Mouse (Mus musculus) thymus, postnatal 0 days (tissue): Measurements from ENCODE around the gene Lysmd4. TPM values are rescaled to one million over a fixed set of nuclear protein-coding genes. Genes with fewer than 3 reads are reported as not detected.
A peak's percentile ranks its signal among the peaks of the same experiment; 100 is the strongest.

Experiments used
- DNase-seq: peaks from one replicate; pipeline ENCODE4 v3.0.0-alpha.2; 2015; ENCODE audit warnings: low spot score
- polyA plus RNA-seq: library from polyadenylated mRNA; unstranded; fragments of >200 nt; fragmentation: Nextera tagmentation; extraction: Ambion mirVana; gene quantifications from 2 replicates; pipeline ENCODE4 v1.2.1, GENCODE M21; 2015

Lysmd4 gene
- 5.7 and 6.1 TPM in 2 replicates for polyA plus RNA-seq

DNA sequence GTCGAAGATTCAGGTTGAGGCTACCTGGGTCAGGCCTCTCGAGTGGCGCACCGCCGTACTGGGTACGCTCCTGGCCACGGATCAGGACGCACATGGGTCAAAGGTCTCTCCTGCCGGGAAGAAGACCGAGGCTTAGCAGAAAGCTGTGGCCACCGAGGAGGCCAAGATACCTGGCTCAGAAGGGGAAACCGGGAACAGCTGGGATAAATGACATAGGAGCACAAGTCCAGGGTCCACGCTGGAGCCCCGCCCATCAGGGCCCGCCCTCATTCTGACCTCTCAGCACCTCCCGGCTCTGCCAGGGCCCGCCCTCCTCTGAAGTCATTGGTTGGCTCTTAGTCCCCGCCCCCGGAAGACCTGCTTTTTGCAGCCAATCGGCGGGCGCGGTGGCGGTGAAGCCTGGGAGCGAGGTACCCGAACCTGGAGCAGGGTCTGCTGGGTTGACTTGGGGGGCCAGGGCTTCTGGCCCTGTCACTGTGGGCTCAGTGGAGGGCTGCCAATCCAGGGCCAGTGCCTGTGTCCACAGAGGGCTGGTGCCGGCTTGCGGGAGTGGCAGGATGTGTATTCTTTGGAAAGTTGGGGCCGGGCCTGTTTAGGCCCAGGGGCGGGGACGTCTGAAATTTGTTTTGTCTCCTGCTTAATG lies at the start of gene Lysmd4:
TSS of gene Lysmd4 (plus strand) at position 325 of the 643 bp plus-strand sequence.
- peak; percentile 93 for DNase-seq

DNA sequence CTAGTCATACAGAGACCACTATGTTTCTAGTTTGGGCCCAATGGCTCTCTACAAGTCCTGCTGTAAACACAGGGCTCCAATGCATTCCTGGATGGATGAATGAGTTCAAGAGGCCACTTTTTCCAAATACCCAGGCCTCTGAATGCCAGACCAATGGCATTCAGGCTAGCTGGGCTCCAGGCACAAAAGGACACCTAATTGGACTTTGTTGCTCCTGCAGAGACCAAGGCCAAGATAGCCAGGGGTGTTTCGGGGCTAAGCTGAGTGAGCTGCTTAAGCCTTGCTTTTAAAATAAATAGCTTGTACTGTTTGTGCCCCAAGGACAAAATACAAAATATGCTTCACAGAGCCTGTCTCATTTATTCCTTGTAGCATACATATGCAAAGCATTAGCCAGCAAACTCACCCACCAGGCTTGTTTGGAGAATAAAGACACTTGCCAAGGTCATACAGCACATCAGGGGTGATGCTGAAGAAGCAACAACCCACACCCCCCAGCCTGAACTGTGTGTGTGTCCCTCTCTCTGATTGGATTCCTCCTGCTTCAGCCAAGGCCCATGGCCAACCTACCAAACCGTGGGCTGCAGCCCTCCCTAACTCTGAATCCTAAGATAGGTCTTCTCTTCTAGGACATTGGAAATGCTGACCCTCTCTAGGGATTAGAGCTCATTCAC lies 48.7 kb upstream of the Lysmd4 start:
- no peak for DNase-seq

DNA sequence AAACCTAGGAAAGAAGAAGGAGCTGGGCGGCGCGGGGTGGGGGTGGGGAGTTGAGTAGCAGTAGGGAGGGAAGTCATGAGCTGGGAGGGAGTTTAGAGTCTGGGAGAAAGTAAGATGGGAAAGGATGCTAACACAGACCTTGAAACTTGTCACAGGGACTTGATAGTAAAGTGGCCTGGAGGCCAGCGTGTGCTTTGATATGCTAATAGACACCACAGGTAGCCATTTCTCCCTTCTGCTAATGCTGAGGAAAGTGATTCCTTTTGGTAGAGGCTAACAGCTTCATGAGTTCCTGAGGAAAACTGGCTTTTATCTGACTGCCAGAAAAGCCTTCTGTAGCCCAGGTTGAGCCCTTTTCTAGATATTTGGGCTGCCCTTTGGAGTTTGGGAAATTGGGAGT lies 38.6 kb upstream of the Lysmd4 start:
- DNase-seq, result no peak

DNA sequence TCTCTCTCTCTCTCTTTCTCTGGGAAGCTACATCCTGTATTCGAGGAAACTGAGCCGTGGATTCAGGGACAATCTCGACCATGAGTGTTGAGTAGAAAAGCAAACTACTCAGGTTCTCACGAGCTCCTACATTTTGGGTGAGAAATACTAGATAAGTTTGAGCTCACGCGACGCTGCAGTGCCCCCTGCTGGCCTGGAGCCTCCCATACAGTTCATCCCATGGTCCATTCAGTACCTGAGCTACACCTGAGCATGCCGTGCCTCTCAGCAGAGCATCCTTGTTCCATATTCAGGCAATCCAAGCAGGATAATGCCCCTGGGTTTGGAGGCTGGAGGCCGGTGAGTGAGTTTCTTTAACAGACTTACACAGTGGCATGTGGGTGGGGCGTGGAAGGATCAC lies 22.9 kb upstream of the Lysmd4 start:
- DNase-seq, result peak; percentile 72

DNA sequence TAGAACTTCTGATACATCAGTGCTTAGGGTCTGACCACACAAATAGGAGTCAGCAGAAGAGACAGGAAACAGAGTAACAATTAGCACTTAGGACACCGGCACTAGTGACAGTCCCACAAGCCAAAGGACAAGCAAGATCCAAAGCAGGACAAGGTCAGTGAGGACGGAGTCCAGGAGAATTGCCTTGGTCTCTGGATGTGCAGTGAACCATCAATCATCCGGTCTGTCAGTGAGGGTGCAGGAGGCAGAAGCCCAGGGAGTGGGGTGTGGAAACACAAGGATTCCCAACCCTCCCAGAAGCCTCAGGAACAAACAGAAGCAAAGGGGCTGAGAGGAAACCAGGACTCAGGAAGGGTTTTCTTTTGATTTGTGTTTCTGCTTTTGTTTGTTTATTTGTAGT lies 18.7 kb upstream of the Lysmd4 start:
- DNase-seq, result no peak

DNA sequence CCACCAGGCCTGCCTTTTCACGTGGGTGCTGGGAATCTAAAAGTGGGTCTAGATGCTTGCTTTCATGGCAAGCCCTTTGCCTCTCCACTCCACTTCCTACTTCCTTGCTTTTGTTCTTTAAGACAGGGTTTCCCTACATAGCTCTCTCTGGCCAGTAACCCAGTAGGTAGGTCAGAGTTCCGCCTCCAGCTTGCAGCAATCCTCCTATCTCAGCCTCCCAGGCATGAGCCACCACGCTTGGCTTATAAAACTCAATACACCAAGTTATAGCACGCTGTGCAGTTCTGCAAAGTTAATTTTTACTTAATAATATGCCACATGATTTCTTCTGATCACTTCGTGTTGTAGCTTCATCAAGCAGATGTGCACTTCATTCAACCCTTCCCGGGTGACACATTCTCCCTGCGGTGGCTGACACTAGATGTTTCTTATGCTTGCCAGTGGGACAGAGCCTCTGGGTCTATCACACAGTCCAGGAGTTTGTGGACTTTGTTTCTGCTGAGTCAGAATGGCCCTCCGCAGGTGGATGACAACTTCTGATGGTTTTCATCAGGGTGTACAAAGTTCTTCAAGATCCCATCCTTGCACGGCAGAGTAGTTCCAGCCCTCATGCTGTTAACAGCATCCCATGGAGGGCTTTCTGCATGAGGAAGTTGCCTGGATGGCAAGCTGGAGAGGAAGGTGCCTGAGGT lies 16.5 kb upstream of the Lysmd4 start:
- no peak for DNase-seq

DNA sequence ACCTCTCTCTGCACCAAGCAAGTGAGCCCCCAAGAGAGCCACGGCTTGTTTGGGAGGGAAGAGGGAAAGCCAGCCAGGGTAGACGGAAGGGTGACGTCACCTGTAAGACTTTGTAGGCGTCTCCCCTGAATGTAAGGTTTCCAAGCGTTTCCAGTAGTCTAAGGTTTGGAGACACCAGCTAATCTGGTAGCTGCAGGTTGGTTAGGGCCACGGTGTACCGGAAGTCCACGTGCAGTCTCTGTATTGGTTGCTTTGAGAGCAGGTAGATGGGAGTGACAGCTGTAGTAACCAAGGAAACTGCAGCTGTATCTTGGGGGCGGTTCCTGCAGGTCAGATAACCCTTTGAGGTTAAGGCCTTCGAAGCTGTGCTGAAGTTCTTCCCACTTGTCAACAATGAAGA lies 15.8 kb upstream of the Lysmd4 start:
- DNase-seq, result no peak

DNA sequence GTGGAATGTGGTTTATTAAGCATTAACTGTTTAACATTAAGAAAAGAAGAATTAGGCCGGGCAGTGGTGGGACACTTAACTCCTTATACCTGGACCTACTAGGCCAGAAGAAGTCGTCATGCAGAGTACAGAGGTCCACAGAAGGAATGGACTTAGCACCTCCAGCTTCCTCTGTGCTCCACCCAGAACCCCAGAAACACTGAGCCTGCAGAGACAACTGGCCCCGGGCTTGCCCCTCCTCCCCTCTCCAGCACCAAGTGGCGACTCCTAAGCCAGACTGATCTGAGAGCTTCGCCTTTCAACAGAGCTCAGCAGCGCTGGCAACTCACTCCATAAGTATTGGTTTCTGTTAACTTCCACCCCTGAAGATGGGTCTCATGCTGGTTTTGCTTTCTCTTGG lies 14.6 kb upstream of the Lysmd4 start:
- DNase-seq, result no peak

DNA sequence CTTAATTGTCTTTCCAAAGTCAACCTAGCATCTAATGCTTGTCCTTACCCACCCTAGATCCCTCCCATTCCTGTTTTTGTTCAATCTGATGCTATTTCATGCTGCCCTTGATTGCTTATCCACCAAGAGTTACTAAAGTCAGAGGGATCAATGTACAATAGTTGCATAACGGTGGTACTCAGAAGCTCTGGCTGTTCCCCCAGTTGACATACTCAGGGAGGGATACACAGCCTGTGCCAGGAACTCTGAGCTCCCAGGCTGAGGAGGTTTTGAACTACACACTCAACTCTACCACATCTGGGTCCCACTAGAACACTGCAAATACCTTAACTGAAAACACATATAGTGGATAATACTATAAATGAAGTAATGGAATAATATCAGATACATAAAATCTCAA lies 14.0 kb upstream of the Lysmd4 start:
- no peak for DNase-seq

DNA sequence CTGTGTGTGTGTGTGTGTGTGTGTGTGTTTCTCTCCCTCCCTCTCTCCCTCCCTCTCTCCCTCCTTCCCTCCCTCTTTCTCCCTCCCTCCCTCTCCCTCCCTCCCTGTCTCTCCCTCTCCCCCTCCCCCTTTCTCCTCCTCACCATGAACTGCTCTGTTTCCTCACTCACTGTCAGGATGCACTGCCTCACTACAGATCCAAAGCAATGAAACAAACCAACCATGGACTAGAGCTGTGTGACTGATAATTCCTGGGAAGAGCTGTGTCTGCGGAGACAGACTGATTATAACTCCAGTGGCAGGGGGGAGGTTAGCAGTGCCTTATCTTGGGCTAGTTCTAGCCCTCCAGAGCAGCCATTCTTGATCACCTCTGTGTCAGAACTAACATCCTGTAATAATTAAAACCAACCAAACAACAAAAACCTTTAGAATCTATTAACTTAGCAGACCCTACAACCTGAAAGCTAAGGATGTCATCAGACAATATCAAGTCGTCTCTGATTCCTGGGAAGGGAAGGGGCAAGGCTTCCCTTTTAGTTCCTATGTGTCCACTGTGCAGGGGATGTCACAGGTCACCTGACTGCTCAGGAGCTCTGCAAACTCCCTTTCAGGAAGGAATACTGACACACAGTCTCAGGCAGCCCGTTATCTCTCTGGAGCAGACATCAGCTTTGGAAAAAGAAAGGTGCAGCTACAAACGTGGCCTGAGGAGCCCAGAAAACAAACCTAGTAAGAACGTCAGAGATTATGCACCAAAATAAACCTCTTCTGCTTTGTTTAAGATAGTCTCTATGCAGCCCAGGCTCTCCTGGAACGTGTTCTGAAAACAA lies 12.1 kb upstream of the Lysmd4 start:
- no peak for DNase-seq

DNA sequence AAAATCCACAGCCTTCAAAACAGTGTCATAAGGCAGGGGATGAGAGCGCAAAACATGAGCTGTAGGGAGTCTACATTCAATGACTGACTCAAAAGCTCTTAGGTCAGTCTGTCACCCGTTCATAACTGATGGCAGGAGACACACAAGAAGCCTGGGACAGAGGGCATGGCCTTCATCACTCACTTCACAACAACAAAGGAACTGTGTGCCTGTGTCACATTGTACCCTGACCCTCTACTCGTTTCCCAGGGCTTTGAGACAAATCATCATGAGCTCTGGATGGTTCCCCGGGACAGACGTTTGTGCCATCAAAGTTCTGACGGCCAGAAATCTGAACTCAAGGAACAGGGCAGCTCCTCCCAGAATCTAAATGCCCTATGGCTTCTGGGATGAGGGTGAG lies 11.0 kb upstream of the Lysmd4 start:
- DNase-seq, result no peak

DNA sequence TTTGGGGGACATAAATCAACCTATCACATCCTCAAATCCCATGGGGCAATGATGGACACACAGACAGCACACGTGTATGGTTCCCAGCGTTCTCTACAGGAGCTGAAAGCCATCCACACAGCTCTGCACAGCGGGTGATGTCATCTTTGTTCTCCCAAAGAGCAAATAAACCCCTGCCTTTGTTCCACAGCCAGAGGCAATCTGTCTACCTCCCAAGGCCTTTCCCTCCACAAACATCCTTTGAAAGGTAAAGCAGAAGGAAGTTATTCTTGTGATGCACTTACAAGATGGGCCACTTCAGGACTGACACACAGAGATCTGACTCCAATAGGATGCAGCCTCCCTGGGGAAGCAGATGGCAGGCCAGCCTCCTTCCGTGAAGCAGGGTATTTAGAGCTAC lies 10.4 kb upstream of the Lysmd4 start:
- DNase-seq, result no peak

DNA sequence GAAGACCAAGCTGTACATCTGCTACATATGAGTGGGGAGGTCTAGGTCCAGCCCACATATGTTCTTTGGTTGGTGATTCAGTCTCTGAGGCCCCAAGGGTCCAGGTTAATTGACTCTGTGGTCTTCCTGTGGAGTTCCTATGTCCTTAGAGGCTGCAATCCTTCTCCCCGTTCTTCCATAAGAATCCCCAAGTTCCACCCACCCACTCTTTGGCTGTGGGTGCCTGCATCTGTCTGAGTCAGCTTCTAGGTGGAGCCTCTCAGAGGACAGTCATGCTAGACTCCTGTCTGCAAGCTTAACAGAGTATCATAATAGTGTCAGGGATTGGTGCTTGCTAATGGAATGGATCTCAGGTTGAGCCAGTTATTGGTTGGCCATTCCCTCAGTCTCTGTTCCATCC lies 8.8 kb upstream of the Lysmd4 start:
- DNase-seq, result no peak

DNA sequence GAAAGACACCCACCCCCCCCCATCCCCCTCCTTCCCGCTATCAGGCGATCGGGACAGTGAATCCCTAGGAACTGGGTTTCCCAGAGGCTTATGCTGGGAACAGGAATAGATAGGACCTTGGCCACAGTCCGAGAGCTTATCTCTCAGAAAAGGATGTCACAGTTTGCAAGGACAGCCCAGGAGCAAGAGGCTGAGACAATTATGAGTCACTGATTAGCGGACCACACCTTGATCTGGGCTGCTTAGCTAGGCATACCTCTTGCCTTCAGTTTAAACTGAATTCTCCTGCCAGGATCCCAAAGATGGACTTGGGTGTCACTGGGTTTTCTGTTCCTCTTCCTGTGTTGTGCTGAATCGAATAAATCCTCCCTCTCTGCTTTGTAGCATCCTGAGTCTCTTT lies 6.0 kb upstream of the Lysmd4 start:
- DNase-seq, result no peak

DNA sequence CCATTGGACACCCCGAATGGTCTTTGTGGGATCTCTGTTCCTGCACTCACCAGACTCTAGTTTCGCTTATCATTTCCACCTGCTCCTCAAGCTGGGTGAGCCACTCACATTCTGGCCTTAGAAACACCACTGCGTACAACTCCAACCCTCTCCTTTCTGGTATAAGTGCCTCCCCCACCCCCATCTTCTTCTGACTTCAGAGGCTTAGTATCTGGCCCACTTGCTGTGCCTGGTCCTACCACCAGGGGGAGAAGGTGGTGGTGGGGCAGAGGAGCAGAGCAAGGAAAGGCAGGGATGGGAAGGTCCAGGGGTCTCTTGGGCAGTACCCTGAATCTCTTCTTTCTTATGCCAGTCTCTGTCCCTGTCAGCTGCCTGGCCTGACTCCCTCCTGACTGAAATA lies 5.3 kb upstream of the Lysmd4 start:
- peak; percentile 71 for DNase-seq

DNA sequence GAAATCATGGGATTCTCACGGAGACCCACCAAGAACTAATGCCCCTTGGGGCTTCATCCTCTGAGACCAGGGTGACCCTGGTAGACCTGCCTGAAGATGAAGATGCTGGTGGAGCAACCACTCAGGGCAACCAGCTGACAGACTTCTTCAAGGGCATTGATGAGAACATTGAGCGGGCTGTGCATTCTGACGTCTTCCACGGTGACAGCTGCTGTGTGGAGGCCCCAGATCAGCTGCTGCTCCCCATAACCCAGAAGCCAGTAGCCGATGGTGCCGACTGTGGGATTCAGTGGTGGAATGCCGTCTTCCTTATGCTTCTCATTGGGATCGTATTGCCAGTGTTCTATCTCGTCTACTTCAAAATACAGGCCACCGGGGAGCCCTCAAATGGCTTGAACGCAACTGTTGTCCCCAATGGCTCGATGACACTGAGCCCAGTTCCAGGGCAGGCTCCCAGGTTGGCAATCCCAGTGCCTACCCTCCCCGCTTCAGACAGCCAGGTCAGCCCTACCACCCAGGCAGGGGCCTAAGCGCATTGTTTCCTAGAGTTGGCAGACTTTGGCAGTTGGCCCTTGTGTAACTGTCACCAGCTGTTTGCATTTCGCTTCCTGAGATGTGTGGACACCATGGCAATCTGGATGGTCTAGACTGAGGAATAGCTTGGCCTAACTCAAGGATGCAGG lies 3.7 kb downstream of the Lysmd4 start:
- no peak for DNase-seq

DNA sequence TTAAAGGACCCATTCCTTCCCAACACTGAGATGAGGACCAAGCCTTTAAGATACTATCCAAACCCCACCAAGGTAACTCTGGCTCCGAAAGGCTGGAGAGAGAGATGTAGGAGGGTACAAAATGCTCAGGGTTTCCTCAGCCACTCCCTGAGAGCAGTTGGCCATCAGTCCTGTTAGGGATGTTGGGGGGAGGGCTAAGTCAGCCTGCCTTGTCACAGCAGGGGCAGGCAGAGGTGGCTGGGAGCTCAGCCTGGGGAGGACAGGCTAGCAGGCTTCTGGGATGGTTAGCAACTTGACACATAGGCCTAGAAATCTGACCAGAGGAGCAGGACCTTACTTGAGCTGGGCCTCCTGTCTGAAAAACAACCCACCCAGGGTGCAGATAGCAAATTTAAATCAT lies 5.2 kb downstream of the Lysmd4 start:
- DNase-seq, result no peak

DNA sequence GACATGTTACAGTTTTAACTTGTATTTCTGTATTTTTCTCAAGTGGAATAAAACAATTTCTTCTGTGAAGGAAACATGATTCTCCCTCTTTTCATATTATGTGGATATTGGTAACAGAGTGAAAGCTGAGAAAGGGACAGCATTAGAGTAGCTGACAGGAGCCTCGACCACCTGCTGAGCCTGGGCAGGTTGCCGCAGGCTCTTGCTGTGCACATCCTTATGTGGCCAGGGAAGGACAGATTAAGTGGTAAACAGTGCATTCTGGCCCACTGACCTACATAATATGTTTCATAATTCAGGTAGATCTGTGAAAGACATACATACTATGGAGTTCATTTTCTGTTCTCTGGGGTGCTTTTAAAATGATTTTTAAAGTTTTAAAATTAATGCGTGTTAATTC lies 6.0 kb downstream of the Lysmd4 start:
- no peak for DNase-seq

DNA sequence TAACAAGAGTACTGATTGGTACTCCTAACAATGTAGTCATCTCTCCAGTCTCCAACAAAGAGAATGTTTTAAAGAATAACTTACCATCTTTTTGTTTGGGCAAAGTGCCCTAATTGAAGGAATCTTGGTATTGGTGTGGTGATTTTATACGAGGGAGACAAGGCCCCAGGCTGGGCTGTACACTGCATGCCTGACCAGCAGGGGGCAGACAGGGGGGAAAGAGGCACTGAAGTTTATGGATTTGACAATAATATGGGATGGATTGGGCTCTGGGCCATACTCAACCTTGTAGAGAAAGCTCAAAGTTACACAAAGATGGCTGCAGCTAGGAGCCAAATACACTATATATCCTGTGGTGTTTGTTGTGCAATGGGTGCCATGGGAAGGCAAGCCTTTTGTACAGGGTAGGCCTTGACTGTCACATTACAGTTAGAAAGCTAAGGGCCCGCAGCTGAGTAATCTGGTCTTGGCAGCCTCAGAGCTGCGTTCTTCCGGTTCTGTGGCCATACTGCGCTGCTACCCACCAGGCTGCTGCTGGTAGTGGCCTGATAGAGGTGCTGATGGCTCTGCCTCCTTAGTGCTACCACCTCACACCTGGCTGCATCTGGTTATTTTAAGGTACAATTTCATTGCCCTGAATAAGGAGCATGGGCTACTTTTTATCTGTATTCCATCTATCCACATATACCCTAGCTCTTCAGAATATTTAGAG lies 6.7 kb downstream of the Lysmd4 start:
- DNase-seq, result peak; percentile 54

DNA sequence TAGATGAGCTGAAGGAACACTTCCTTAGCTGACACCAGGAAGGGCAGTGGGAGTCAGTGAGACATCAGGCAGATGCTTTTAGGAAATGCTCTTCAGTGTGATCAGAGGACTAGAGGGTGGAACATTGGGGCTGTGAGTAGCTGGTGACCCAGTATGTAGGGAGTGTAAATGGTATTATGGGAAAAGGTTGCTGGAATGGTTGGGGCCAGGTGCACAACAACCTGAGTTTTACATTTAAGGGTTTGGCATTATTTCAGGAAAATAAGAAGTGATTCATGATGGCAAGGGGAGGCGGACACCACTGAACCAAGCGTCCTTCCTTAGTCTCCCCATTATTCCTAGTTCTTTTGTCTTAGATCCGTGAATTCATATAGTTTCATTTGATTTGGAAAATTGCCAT lies 7.4 kb downstream of the Lysmd4 start:
- DNase-seq, result no peak

DNA sequence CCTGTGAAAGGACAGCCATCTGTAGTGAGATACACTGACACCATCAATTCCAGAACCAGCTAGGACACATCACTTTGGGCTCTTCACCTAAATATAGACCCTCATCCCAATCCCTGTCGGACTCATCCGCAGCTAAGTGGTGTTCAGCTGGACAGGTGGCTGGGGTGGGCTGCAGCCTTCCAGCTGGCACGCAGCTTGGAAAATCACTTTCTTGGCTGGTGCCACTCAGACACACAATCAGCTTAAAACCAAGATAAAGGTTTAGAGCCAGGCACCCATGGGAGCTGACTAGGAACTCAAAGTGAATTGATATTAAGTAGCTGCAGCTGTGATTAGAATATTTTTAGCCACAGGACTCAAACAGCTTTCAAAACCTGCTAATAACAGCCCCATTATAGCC lies 7.9 kb downstream of the Lysmd4 start:
- DNase-seq, result no peak
